Mouse (Mus musculus): ENCODE data around the gene Aldoart2.
"Not testable (repeated sequence)": the region's sequence is repeated elsewhere in the genome, so short reads cannot be mapped to it uniquely, and the experiment has no call there.

The Aldoart2 gene

DNA sequence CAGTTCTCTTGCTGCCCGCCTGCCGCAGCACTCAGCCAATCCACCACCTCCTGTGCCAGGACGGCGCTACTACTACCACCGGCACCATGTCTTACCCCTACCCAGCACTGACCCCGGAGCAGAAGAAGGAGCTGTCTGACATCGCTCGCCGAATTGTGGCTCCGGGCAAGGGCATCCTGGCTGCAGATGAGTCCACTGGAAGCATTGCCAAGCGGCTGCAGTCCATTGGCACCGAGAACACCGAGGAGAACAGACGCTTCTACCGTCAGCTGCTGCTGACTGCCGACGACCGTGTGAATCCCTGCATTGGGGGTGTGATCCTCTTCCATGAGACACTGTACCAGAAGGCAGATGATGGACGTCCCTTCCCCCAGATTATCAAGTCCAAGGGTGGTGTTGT, at the start of gene Aldoart2:
TSS of gene Aldoart2 (plus strand) at position 34 of the 400 bp plus-strand sequence.
- DNase-seq (ENCODE audit: low read depth) = no peak

DNA sequence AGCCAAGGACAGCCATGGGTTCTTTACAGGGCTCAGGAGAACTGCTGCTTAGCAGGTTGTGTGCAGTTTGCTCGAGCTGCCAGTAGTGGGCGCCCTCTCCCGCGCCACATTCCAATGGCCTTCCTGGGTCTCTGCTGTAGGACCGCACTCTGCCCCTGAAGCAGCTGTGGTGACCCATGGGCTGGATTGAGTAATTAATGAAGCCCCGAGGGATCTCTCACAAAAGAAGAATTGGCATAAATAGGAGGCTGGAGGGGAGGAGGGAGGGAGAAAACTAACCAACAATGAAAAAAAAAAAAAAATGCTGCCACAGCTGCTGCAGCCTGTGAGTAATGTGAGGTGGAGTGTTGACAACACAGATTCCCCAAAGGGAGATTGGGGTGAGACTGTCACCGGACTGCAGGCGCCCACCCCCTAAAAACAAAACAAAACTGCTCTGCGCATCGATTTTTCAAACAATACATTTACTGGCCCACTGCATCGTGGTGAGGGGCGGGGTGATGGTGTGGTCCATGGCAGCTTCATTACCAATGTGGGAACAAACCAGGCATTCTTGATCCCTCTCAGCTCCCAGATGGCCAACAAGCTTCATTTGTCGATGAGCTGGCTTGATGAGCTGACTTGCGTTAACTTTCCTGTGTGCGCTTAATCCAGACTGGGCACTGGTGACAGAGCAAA, 46.8 kb upstream of the Aldoart2 start:
- DNase-seq (ENCODE audit: low read depth) = no peak

DNA sequence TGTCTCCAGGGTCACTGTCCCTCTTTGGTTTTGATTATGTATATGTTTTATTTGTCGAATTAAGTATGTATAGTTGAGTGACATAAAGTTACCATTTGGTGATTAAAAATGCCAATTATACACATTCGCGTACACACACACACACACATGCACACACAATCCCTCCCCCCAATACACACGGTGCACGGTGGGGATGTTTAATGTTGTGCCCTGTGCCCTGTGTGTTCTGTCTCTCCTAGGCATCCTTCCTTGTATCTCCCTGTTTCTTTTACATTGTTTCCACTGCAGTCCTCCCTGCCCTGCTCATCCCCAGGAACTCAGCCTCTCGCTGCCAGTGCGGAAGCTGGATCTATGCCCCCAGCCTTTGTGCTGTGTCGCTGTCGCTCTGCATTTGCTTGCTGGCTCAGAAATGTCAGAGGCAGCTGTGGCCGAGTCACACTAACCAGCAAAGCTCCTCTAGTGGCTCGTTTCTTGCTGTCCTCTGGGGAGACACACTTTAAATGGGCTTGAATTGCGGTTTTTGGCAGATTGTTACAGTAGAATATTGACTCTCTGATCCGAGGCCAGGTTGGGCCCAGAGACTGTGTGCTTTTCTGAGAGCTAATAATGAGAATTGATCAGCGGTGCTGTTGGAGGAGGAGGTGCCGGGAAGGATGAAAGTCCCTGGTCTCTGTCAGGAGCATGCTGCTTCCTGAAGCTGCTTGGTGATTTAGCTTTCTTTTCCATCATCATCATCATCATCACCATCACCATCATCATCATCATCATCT, 37.9 kb upstream of the Aldoart2 start:
- no peak for DNase-seq (ENCODE audit: low read depth)

DNA sequence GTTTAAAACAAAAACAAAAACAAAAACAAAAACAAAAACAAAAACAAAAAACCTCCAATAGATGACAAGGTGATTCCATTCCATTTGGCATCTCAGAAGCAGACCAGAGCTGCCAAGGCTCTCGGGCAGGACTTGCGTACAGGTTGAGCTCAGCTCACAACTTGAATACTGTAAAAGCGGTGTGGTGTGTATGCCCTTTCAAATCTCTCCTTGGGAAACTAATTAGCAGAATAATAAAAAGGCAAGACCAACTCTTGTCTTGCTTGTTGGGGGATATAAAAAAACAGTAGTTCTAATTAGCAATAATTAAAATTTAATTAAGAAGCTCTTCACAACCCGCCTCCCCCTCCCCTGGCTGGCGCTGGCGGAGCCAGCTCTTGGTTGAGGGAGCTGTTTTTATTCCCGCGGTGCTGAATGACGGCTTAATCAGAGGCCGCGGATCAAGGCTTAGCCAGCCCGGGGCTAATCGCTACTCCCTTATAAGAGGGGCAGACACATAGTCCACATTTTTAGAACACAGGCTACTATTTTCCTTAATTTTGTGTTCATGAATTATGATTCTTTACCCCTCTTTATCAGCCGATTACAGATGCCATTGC, 28.4 kb upstream of the Aldoart2 start:
- no peak for DNase-seq (ENCODE audit: low read depth)

DNA sequence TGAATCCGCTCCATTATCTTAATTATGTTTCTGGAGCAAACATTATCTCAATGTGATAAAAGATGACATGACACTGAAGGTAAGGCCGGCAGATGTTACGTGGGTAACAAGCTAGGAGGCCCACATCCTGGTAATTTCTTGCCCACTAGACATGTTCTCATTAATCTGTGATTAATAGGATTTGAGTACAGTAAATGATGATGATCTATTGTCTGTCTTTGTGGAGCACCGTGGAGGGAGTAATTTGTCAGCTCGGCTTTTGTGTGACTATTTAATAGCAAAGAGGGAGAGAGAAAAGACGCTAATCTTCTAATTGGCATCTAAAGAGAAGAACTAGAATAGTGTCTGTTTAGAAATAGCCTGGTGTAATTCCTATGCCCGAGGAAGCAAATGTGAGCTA, 27.3 kb upstream of the Aldoart2 start:
- no peak for DNase-seq (ENCODE audit: low read depth)

DNA sequence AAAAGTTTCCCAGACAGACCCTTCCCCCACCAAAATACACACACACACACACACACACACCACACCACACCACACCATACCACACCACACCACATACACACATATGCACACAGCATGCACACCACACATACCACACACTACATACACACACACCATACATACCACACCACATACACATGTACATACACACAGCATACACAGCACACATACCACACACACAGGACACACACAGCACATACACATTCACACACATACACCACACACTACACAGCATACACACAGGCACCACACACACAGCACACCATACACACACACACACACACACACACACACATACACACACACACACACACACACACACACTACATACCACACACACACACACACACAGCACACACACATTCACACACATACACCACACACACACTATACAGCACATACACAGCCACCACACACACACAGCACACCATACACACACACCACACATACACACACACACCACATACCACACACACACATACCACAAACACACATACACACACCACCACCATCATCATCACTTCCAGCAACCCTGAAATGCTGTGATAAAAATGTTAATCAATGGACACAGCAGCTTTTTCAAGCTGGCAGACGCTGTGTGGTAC, 26.6 kb upstream of the Aldoart2 start:
- no peak for DNase-seq (ENCODE audit: low read depth)

DNA sequence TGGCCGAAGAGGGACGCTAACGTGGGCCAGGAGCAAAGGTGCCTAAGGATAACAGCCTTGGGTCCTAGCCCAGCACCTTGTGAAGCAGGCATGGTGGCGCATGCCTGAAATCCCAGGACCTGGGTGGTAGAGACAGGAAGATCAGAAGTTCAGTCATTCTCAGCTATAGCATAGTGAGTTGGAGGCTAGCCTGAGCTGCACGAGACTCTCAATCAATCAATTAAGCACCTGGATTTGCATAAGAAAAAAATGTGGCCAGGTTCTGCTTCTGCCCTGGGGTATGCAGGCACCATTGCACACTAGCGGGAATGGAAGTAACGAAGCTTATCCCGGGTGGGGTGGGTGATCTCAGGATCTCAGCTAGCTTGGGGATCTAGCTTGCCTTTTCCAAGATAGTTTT, 25.9 kb upstream of the Aldoart2 start:
- no peak for DNase-seq (ENCODE audit: low read depth)

DNA sequence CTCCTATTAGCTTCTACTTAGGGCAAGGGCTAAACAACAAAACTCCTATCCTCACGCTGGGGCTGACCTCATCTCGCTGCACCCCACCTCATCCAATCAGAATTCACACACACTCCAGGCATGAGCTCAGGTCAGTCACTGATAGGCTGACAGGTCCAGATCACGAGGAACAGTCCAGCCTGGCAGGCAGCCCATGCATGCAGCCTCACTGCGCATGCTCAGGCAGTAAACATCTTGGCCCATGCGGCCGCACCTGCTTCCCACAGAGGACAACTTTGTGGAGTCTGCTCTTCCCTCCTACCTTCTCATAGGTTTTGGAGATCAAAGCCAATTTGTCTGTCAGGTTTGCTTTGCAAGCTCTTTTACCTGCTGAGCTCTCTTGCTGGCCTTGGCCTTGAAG, 10.1 kb upstream of the Aldoart2 start:
- DNase-seq (ENCODE audit: low read depth) = not testable (repeated sequence)

DNA sequence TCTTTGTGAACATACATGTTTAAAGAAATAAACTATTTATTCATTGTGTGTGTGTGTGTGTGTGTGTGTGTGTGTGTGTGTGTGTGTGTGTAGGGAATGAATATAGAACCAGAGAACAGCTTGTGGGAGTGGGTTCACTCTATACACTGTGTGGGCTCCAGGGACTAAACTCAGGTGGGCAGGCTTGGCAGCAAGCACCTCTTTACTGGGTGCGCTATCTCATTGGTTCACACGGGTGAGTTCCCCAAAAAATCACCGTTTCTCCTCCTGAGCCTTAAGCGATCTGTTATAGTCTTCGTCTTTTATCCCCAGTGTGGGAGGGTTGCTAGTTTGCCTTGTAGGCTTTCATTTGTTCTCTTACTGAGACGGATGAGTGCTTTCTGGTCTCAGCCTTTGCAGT, 7.2 kb upstream of the Aldoart2 start:
- no peak for DNase-seq (ENCODE audit: low read depth)

DNA sequence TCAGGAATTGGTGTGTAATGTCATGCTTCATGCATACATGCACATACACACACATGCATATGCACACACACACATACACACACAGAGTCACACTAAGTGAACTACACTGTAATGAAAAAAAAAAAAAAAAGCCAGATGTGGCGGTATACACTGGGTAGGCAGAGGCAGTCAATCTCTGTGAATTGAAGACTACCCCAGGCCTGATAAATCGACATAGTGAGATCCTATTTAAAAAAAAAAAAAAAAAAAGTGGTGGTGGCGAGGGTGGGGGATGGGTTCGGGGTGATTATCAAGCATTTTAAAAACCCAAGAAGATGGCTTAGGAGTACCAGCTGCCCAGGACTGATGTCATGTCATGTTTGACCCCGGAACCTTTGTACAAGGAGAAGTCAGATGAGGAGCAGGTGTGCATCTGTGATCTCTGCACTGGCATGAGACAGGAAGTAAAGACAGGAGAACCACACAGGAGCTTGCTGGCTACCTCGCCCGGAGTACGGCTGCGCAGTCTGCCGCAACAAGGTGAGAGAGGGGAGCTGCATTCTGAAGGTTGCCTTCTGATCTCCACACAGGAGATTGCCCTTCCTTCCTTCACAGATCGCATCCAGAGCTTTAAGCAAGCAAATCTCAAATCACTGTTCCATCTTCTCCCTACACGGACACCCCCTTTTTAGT, 5.7 kb upstream of the Aldoart2 start:
- no peak for DNase-seq (ENCODE audit: low read depth)

DNA sequence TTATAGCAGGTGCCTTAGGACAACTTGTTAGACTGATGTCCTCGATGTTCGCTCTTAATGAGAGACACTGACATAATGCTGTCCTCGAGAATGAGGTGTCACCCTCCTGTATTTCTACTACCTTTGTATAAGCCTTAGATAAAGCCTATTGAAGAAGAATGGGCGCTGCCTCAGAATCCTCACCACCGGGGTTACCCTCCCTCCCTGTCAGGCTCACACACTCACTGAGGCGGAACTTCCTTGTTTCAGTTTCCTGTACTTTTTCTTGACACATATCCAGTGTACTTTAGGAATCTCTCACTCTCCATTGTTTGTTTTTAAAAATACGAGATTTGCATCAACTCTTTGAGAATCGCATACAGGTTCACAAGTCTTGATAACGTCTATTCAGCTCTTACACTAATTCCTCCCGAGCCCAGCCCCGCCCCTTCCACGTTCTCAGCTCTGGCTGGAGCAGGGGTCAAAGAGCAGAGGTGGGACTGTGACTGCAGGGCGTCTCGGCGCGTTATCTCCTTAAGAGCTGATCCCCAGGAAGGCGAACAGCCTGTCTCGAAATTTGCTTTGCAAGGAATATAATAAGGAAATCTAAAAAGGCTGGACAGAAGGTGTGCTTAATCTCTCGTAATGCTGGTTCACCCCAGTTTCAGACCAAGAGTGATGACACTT, 4.9 kb upstream of the Aldoart2 start:
- DNase-seq (ENCODE audit: low read depth) = no peak

DNA sequence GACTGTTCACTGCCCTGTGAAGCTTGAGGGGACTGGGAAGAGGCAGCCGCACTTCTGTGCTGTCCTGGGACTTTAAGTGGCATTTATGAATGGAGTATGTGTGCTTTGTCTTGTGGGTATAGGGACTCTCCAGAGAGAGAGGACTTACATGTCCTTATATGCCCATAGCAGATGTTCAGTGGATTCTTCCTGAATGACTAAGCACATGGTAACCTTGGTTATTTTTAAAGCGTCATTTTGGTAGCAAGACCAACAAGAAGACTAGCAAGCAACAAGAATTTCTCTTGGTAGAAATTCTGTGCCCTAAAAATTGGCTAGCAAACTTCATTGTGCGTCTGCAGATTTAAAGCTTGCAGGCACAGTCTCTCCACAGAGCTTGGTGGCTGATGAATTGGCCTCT, 1.3 kb upstream of the Aldoart2 start:
- no peak for DNase-seq (ENCODE audit: low read depth)

DNA sequence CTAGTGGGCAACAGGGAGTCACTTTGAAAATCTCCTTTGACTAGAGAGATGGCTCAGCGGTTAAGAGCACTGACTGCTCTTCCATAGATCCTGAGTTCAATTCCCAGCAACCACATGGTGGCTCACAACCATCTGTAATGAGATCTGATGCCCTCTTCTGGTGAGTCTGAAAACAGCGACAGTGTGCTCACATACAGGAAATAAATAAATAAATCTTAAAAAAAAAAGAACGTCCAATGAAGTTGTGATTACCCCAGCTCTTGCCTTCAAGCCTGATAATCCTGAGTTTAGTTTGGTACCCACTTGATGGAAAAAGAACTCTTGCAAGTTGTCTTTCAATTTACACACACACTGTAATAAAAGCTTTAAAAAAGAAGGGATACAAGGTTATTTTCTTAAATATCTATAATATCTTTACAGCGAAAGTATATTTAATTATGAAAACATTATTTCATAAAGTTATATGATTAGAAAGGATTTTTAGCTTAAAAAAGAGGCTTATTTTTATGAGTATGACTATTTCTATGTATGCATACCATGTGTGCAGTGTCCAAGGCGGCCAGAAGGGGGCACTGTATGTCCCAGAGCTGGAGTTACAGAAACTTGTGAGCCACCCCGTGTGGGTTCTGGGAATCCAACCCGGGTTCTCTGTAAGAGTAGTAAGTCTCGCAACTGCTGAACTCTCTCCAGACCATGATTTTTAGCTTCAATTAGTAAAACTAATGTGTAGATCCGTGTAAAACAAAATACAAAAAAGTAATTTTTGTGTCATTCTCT, 664 bp upstream of the Aldoart2 start:
- no peak for DNase-seq (ENCODE audit: low read depth)

DNA sequence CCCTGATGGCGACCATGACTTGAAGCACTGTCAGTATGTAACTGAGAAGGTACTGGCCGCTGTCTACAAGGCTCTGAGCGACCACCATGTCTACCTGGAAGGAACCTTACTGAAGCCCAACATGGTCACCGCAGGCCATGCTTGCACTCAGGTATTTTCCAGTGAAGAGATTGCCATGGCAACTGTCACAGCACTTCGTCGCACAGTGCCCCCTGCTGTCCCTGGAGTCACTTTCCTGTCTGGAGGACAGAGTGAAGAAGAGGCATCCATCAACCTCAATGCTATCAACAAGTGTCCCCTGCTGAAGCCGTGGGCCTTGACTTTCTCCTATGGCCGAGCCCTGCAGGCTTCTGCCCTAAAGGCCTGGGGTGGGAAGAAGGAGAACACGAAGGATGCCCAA, 828 bp downstream of the Aldoart2 start:
- DNase-seq (ENCODE audit: low read depth) = no peak

DNA sequence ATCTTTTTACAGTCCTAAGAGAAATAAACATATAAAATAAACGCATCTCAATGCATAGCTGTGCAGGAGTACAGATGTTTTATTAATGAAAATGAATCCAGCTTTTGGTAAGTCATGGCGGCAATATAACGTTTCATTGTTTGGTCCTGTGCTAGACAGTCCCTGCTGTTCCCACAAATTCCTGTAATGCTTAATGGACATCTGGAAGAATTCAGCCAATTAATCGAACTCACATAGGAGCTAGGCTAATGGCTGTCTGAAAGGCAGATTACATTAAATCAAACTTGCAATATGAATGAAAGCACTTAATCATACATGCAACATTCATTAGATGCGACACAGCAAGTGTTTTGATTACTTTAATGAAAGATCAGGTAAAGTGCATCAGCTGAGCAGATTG, 1.8 kb downstream of the Aldoart2 start:
- DNase-seq (ENCODE audit: low read depth) = no peak

DNA sequence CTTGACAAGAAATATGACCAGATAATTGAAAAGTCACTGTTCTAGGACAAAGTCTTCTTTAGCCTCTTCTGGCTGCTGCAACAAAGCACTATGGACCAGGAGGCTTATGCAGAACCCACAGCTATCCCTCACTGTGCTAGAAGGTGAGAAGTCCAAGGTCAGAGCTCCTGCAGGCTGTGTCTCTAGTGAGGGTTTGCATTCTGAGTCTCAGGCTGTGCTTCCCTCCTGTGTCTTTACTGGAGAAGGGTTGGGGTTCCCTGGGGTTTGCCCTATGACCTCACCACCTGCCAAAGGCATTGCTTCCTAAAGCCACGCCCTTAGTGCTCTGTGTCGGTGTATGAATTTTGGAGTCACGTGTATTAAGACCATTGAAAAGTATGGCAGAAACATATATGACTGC, 3.4 kb downstream of the Aldoart2 start:
- DNase-seq (ENCODE audit: low read depth) = no peak

DNA sequence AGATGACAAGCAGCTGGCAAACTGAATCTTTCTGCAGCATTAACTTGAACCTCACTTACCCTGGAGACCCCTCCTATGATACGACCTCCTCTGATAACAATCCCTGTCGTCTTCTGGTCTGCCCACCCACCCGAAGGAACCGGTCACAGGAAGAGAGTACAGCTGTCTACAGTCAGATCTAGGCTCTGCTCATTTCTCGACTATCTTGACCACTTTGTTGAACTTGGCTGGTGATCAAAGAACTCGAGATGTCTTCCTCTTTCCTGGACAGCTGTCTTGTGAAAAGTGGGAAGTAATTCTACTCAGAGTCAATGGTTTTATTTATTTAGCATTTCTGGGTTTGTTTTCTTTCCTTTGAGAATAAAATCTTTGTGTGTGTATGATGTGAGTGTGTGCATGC, 4.6 kb downstream of the Aldoart2 start:
- DNase-seq (ENCODE audit: low read depth) = no peak

DNA sequence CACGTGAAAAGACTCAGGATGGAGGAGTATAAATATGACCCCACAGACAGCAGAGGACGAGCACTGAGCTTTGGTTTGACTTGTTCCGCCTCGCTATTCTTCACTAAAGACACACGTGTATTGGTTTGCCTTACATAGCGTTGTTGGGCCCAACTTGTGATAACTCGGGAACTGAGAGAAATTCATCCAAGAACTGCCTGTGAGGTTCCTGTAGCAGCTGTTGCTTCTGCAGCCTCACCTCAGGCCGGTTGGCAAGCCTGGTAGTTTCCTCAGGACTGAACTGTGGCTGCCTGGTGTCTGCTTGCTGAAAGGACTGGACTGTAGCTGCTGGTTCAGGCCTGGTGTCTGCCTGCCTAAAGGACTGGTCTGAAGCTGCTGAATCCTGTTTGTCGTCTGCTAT, 5.6 kb downstream of the Aldoart2 start:
- no peak for DNase-seq (ENCODE audit: low read depth)

DNA sequence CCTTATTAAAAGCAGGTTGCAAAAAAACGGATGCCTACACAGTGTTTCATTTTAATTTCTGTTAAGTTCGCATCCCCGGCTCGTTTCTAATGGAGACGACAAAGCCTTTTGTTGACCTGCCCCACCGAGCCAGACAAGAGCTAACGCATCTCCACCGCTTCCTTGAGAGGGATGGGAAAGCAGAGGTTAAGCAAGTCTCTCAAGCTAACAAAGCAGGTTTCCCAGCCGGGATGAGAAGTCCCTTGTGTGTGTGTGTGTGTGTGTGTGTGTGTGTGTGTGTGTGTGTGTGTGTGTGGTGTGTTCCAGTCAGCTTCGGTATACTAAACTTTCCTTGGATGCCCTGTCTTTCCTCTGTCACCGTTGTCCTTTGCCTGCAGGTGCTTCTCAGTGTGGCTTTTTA, 6.1 kb downstream of the Aldoart2 start:
- DNase-seq (ENCODE audit: low read depth) = no peak

DNA sequence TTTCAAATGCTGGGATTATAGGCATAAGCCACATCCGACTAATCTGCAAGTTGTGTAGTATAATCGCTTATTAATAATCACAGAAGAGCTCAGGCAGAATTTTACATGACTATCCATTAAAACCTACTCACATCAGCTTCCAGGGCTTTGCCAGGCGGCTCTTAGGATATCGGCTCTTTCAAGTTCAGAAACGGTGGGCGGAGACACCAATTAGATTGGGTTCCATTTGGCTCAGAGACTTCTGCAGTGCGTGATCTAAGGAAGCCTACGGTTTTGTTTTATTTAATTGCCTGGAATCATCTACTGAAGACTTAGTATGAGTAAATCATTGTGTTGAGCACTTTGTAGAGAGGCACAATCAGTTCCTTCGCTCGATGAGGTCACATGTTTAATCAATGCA, 6.6 kb downstream of the Aldoart2 start:
- no peak for DNase-seq (ENCODE audit: low read depth)

DNA sequence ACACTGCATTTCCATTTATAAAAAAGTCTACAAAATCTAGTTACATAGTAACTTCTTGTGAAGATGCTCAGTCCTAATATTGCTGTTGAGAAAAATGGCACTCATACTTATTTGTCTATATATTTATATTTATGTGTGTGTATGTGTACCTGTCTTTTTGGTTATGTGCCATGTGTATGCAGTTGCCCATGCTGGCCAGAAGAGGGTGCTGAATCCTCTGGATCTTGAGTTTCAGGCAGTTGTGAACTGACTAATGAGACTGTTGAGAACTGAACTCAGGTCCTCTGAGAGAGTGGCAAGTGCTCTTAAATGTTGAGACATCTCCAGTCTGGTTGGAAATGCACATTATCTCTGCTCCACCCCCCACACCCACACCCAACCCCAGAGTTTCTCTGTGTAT, 8.1 kb downstream of the Aldoart2 start:
- no peak for DNase-seq (ENCODE audit: low read depth)
